Mouse (Mus musculus) spleen, adult 2 months (tissue): ENCODE data around the gene Comp. TPM values are rescaled to one million over a fixed set of nuclear protein-coding genes. Genes with fewer than 3 reads are reported as not detected.

Experiments used
- DNase-seq, 2 experiments: peaks; one replicate each; pipeline versions ENCODE4 v3.0.0 to v3.0.0-alpha.2; 2012 to 2021; ENCODE audit warnings: low spot score in 2 of 2, low read depth in 1 of 2
- H3K27ac ChIP-seq: fragments of 200-500 bp; 2 replicates; pipeline ENCODE4 v1.5.1; 2012; ENCODE audit warnings: low read length, inconsistent platforms; ENCODE audit not compliant: insufficient read depth
- H3K27me3 ChIP-seq: fragments of 200-500 bp; 2 replicates; pipeline ENCODE4 v1.6.1; 2012; ENCODE audit warnings: mild to moderate bottlenecking, moderate library complexity, low read length, inconsistent platforms; ENCODE audit not compliant: control insufficient read depth, insufficient read depth
- H3K36me3 ChIP-seq: fragments of 200-500 bp; 2 replicates; pipeline ENCODE4 v1.6.1; 2012; ENCODE audit warnings: mild to moderate bottlenecking, low read length, inconsistent platforms; ENCODE audit not compliant: control insufficient read depth, insufficient read depth
- H3K4me1 ChIP-seq: fragments of 200-500 bp; 2 replicates; pipeline ENCODE4 v1.6.1; 2011; ENCODE audit warnings: inconsistent platforms; ENCODE audit not compliant: control insufficient read depth, insufficient read depth, insufficient read length
- H3K4me3 ChIP-seq: fragments of 200-500 bp; 2 replicates; pipeline ENCODE4 v1.5.1; 2011; ENCODE audit warnings: mild to moderate bottlenecking, inconsistent platforms; ENCODE audit not compliant: insufficient read depth, insufficient read length; ENCODE audit errors: extremely low read depth
- CTCF ChIP-seq: fragments of 200-500 bp; IDR thresholded peaks from 2 replicates; pipeline ENCODE4 v1.5.1; 2011; ENCODE audit warnings: mild to moderate bottlenecking, inconsistent platforms; ENCODE audit not compliant: insufficient read depth, insufficient read length, insufficient replicate concordance; ENCODE audit errors: extremely low read depth
- POLR2A ChIP-seq: fragments of 200-500 bp; IDR thresholded peaks from 2 replicates; pipeline ENCODE4 v1.6.1; 2011; ENCODE audit warnings: low read depth, low read length, inconsistent platforms
- WGBS: fragments of 180-500 bp; shearing (Covaris S2); methylation state at CpG from one replicate; pipeline ENCODE4 v1.1.7; 2018; 5-methylcytosine and 5-hydroxymethylcytosine counted together
- polyA plus RNA-seq: library from polyadenylated mRNA; depleted of rRNA; stranded (reverse); fragments of >200 nt; gene quantifications from 2 replicates; pipeline ENCODE4 v1.2.3, GENCODE M21; 2012

Gene Comp
- polyA plus RNA-seq, 1 experiment, result 0.46 TPM

GRCm38 (mm10) chr8:70343696-70344095 is 29.7 kb upstream of the Comp start:
- peaks cover 30% of the 10 kb centered on the region for H3K36me3 ChIP-seq

GRCm38 (mm10) chr8:70344279-70344678 is 29.1 kb upstream of the Comp start:
- WGBS, result 79% methylated on average over 2 of the region's 2 CpGs
- DNase-seq, result no peak
- no peak overlapping the region for H3K4me3 ChIP-seq
- peaks cover 7% of the 10 kb centered on the region; the same call in 1 of the 2 replicates for H3K4me1 ChIP-seq
- no peaks in the 10 kb centered on the region for H3K27me3 ChIP-seq
- TF ChIP-seq CTCF, result no peak
- TF ChIP-seq POLR2A, result no peak
- H3K27ac ChIP-seq, result no peak overlapping the region
- peaks cover 24% of the 10 kb centered on the region for H3K36me3 ChIP-seq

More at GRCm38 (mm10) chr8:70343696-70344095, 29.7 kb upstream of the Comp start:
- Histone ChIP-seq H3K4me1 (peaks cover 1% of the 10 kb centered on the region; the same call in 1 of the 2 replicates), H3K4me3 (no peak overlapping the region), H3K27me3 (no peaks in the 10 kb centered on the region), H3K27ac (no peak overlapping the region)
- TF ChIP-seq POLR2A (no peak), CTCF (peak; percentile 21; the same call in 1 of the 2 replicates)
- DNase-seq, result no peak
- 86% methylated on average over 6 of the region's 6 CpGs for WGBS

- Histone ChIP-seq H3K4me3 (no peak overlapping the region), H3K27ac (no peak overlapping the region), H3K4me1 (peaks cover 22% of the 10 kb centered on the region; the same call in 1 of the 2 replicates), H3K36me3 (peaks cover 2% of the 10 kb centered on the region), H3K27me3 (no peaks in the 10 kb centered on the region)
- no peak for DNase-seq
- TF ChIP-seq CTCF, result no peak
- no peak for TF ChIP-seq POLR2A
- 79% methylated on average over 4 of the region's 4 CpGs for WGBS
These were observed 25.9 kb upstream of the Comp start for GRCm38 (mm10) chr8:70347443-70347842.

- no peak for TF ChIP-seq CTCF
- 71% methylated on average over 1 of the region's 1 CpGs for WGBS
- no peak overlapping the region for H3K27ac ChIP-seq
- DNase-seq, result no peak
- H3K36me3 ChIP-seq, result peaks cover 2% of the 10 kb centered on the region
- no peak overlapping the region for H3K4me3 ChIP-seq
- peaks cover 22% of the 10 kb centered on the region; the same call in 1 of the 2 replicates for H3K4me1 ChIP-seq
- H3K27me3 ChIP-seq, result no peaks in the 10 kb centered on the region
These were observed 25.4 kb upstream of the Comp start for GRCm38 (mm10) chr8:70347860-70348420.

- no peak overlapping the region for H3K27ac ChIP-seq
- H3K4me3 ChIP-seq, result peak overlapping the region; percentile 90
- no peaks in the 10 kb centered on the region; the same call in 1 of the 2 replicates for H3K36me3 ChIP-seq
- H3K4me1 ChIP-seq, result peaks cover 30% of the 10 kb centered on the region; the same call in 1 of the 2 replicates
- no peak for DNase-seq
- H3K27me3 ChIP-seq, result no peaks in the 10 kb centered on the region
- TF ChIP-seq POLR2A (no peak), CTCF (no peak)
- WGBS, result 42% methylated on average over 15 of the region's 15 CpGs
These were observed 22.0 kb upstream of the Comp start for GRCm38 (mm10) chr8:70351035-70351999.

GRCm38 (mm10) chr8:70352000-70352384 is 21.4 kb upstream of the Comp start:
- Histone ChIP-seq H3K36me3 (no peaks in the 10 kb centered on the region), H3K4me1 (peaks cover 30% of the 10 kb centered on the region; the same call in 1 of the 2 replicates), H3K27ac (no peak overlapping the region), H3K27me3 (no peaks in the 10 kb centered on the region), H3K4me3 (peak overlapping the region; percentile 90)
- TF ChIP-seq POLR2A, result no peak
- TF ChIP-seq CTCF, result no peak
- DNase-seq, result no peak
- 26% methylated on average over 3 of the region's 3 CpGs for WGBS
